Mouse (Mus musculus): ENCODE results near the gene Scgb1a1.
"Not testable (repeated sequence)": the region's sequence is repeated elsewhere in the genome, so short reads cannot be mapped to it uniquely, and the experiment has no call there.

Scgb1a1 gene

GRCm38 (mm10) chr19:9100297-9101061, 12.7 kb upstream of the Scgb1a1 start:
- peak; percentile 27 for DNase-seq (ENCODE audit: low read depth, low spot score)

- DNase-seq (ENCODE audit: low read depth, low spot score), result no peak
Observed at GRCm38 (mm10) chr19:9099751-9100150, 12.0 kb upstream of the Scgb1a1 start.

- DNase-seq (ENCODE audit: low read depth, low spot score), result no peak
Observed at GRCm38 (mm10) chr19:9097441-9097840, 9.7 kb upstream of the Scgb1a1 start.

- no peak for DNase-seq (ENCODE audit: low read depth, low spot score)
Observed at GRCm38 (mm10) chr19:9095111-9095510, 7.4 kb upstream of the Scgb1a1 start.

GRCm38 (mm10) chr19:9090709-9091108, 3.0 kb upstream of the Scgb1a1 start:
- DNase-seq (ENCODE audit: low read depth, low spot score), result no peak

GRCm38 (mm10) chr19:9090191-9090590, 2.4 kb upstream of the Scgb1a1 start:
- no peak for DNase-seq (ENCODE audit: low read depth, low spot score)

- not testable (repeated sequence) for DNase-seq (ENCODE audit: low read depth, low spot score)
Observed at GRCm38 (mm10) chr19:9083892-9084291, 3.9 kb downstream of the Scgb1a1 start.

- no peak for DNase-seq (ENCODE audit: low read depth, low spot score)
Observed at GRCm38 (mm10) chr19:9083010-9083355, 4.8 kb downstream of the Scgb1a1 start.

GRCm38 (mm10) chr19:9082191-9083009, 5.4 kb downstream of the Scgb1a1 start:
- DNase-seq (ENCODE audit: low read depth, low spot score), result peak; percentile 94

GRCm38 (mm10) chr19:9081311-9082190, 6.2 kb downstream of the Scgb1a1 start:
- DNase-seq (ENCODE audit: low read depth, low spot score), result no peak

- DNase-seq (ENCODE audit: low read depth, low spot score), result peak; percentile 34
Observed at GRCm38 (mm10) chr19:9079916-9080315, 7.8 kb downstream of the Scgb1a1 start.

- no peak for DNase-seq (ENCODE audit: low read depth, low spot score)
Observed at GRCm38 (mm10) chr19:9076982-9077660, 10.6 kb downstream of the Scgb1a1 start.

GRCm38 (mm10) chr19:9076035-9076434, 11.7 kb downstream of the Scgb1a1 start:
- DNase-seq (ENCODE audit: low read depth, low spot score), result no peak

GRCm38 (mm10) chr19:9075558-9075957, 12.2 kb downstream of the Scgb1a1 start:
- no peak for DNase-seq (ENCODE audit: low read depth, low spot score)

- no peak for DNase-seq (ENCODE audit: low read depth, low spot score)
Observed at GRCm38 (mm10) chr19:9074424-9074823, 13.3 kb downstream of the Scgb1a1 start.

- DNase-seq (ENCODE audit: low read depth, low spot score), result no peak
Observed at GRCm38 (mm10) chr19:9073776-9074411, 13.9 kb downstream of the Scgb1a1 start.

- no peak for DNase-seq (ENCODE audit: low read depth, low spot score)
Observed at GRCm38 (mm10) chr19:9072157-9072530, 15.6 kb downstream of the Scgb1a1 start.

- DNase-seq (ENCODE audit: low read depth, low spot score), result no peak
Observed at GRCm38 (mm10) chr19:9071456-9072156, 16.2 kb downstream of the Scgb1a1 start.

GRCm38 (mm10) chr19:9070316-9070715, 17.4 kb downstream of the Scgb1a1 start:
- DNase-seq (ENCODE audit: low read depth, low spot score), result no peak

- DNase-seq (ENCODE audit: low read depth, low spot score), result peak; percentile 59
Observed at GRCm38 (mm10) chr19:9069687-9070307, 18.0 kb downstream of the Scgb1a1 start.
